Mouse (Mus musculus): ENCODE measurements around the gene Phf10. TPM values are rescaled to one million over a fixed set of nuclear protein-coding genes. Genes with fewer than 3 reads are reported as not detected.

Gene Phf10
- 87.8 TPM for polyA plus RNA-seq (2014; fragmentation: Illumina TruSeq; extraction: RNeasy Lipid Tissue Mini Kit (QIAGEN cat#74804); ENCODE audit: low replicate concordance)

GRCm38 (mm10) chr17:14960951-14961556 lies at the start of gene Phf10:
Gene Phf10 (minus strand): TSS chr17:14961273.

GRCm38 (mm10) chr17:15009706-15010413 lies 48.8 kb upstream of the Phf10 start, which contains the start of gene Gm3435:
Gene Gm3435 (plus strand): TSS chr17:15010176.

GRCm38 (mm10) chr17:14978362-14979038 lies 17.4 kb upstream of the Phf10 start, which contains the start of the genes 9030025P20Rik and Gm3417:
Gene 9030025P20Rik (plus strand): TSS chr17:14978468.
Gene Gm3417 (minus strand): TSS chr17:14978790.

GRCm38 (mm10) chr17:14943009-14943728 lies 17.9 kb downstream of the Phf10 start, which contains the start of the genes Wdr27 and 1600012H06Rik:
Gene Wdr27 (minus strand): TSS chr17:14943158.
Gene 1600012H06Rik (plus strand): TSS chr17:14943184.

Other genes with a start within 250 kb of the Phf10 start
- gene Wdr27, start 18.1 kb downstream of the Phf10 start, polyA plus RNA-seq (2014; fragmentation: Illumina TruSeq; extraction: RNeasy Lipid Tissue Mini Kit (QIAGEN cat#74804); ENCODE audit: low replicate concordance): 4.0 TPM
- 103 TPM for gene 1600012H06Rik, start 18.1 kb downstream of the Phf10 start, polyA plus RNA-seq (2014; fragmentation: Illumina TruSeq; extraction: RNeasy Lipid Tissue Mini Kit (QIAGEN cat#74804); ENCODE audit: low replicate concordance)
- gene 9030025P20Rik, start 17.2 kb upstream of the Phf10 start, polyA plus RNA-seq (2014; fragmentation: Illumina TruSeq; extraction: RNeasy Lipid Tissue Mini Kit (QIAGEN cat#74804); ENCODE audit: low replicate concordance): 4.9 TPM
- gene Gm3417, start 17.5 kb upstream of the Phf10 start, polyA plus RNA-seq (2014; fragmentation: Illumina TruSeq; extraction: RNeasy Lipid Tissue Mini Kit (QIAGEN cat#74804); ENCODE audit: low replicate concordance): 1.8 TPM
- 2.1 TPM for gene Gm3435, start 48.9 kb upstream of the Phf10 start, polyA plus RNA-seq (2014; fragmentation: Illumina TruSeq; extraction: RNeasy Lipid Tissue Mini Kit (QIAGEN cat#74804); ENCODE audit: low replicate concordance)
- gene Ermard, start 79.9 kb upstream of the Phf10 start, polyA plus RNA-seq (2014; fragmentation: Illumina TruSeq; extraction: RNeasy Lipid Tissue Mini Kit (QIAGEN cat#74804); ENCODE audit: low replicate concordance): 43.9 TPM
- 1.9 TPM for gene Tcte3, start 80.2 kb upstream of the Phf10 start, polyA plus RNA-seq (2014; fragmentation: Illumina TruSeq; extraction: RNeasy Lipid Tissue Mini Kit (QIAGEN cat#74804); ENCODE audit: low replicate concordance)
- gene Gm3448, start 80.3 kb upstream of the Phf10 start, polyA plus RNA-seq (2014; fragmentation: Illumina TruSeq; extraction: RNeasy Lipid Tissue Mini Kit (QIAGEN cat#74804); ENCODE audit: low replicate concordance): 4.8 TPM

Data from small intestine, adult 10 weeks (tissue).